Mouse (Mus musculus): ENCODE measurements at regions not wholly inside any gene's neighbourhood (a gene's known extent, or its start where the extent isn't known, plus 50 kb on each side); places are given as distances from the start of the nearest gene placed in this dataset.

DNA sequence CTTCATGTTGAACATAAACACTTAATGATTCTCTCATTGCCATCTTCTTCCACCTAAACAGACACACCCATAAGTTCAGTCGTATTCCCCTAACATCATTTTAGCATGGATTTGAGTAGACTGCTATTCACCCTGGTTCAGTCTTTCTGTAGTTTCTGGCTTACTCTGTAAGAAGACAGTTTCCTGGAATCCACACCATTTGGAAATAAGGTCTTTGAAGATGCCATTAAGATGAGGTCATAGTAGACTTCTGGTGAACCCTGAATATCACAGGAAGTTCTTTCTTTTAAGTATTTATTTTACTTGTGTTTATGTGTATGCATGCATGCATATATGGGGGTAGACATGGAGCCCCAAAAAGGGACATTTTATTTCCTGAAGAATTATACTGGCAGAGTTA, 187.7 kb downstream of the Rnf152 start:
- no peaks in the 10 kb centered on the region for H3K9me3 ChIP-seq
- H3K27me3 ChIP-seq (replicated peaks; ENCODE audit: low read depth, poor library complexity, severe bottlenecking): no peaks in the 10 kb centered on the region
- no peaks in the 10 kb centered on the region for H3K4me1 ChIP-seq
- no peaks in the 10 kb centered on the region for H3K36me3 ChIP-seq (replicated peaks)
- DNase-seq (ENCODE audit: low spot score): no peak
- no peak overlapping the region for H3K4me3 ChIP-seq
- H3K27ac ChIP-seq (replicated peaks): no peak overlapping the region
- 82% methylated on average over 1 of the region's 1 CpGs for WGBS

DNA sequence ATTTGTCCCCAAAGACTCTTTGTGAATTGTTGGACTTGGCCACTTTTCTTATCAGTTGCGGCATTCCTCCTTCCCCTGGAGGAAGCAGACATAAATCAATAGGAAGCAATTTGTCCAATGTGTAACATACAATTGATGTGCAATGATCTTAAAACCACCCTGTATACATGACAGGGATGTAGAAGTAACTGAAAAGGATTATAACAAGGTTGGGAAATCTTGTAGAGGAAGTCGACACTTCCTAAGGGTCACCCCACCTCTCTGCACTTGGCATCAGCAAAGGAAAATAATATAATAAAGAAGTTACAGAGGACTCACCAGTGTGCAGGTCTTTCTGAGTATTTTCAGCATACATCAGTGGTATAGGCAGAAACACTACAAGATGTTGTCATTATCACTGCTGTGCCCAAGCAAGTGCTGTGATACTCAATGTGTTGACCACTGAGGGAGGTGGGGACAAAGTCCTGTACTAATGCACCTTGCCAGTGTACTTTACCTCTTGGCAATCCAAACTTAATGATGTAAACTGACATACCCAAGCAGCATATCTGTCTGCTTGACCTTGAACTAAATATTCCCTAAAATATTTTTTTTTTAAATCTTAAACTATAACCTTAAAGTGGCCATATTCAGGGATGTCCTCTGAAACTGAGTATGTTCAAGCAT, 198.9 kb downstream of the Rnf152 start:
- Histone ChIP-seq H3K27ac (replicated peaks) (no peak overlapping the region), H3K27me3 (replicated peaks; ENCODE audit: low read depth, poor library complexity, severe bottlenecking) (no peaks in the 10 kb centered on the region), H3K4me3 (no peak overlapping the region), H3K4me1 (no peaks in the 10 kb centered on the region), H3K36me3 (replicated peaks) (no peaks in the 10 kb centered on the region), H3K9me3 (no peaks in the 10 kb centered on the region)
- WGBS: 86% methylated on average over 2 of the region's 2 CpGs
- no peak for DNase-seq (ENCODE audit: low spot score)

DNA sequence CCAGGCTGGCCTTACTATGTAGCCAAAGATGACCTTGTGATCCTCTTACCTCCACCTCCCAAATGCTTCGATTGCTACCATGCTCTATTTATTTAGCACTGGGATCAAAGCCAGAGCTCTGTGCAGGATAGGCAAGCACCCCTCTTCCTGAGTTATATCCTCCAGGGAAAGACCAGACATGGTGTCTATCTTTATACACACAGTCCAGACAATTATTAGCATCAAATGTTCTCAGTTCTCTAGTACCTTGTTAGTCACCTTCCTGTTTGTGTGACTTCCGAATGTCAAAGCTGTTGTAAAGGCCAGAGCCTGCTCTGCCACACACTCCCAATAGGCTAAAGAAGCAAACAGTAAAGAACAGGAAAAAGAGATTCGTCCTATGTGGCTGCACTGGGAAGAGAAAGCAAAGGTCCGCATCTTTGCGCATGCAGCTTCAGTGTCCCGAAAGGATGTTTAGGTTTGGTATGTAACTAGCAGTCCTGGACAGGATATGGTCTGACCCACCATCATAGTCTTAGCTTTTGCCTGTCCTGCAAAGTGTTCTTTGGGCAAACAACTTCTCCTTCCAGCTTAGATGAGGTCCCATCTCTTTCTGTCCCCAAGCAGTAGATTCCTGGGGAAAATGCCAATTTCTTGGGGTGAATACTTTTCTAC, 204.2 kb downstream of the Rnf152 start:
- no peak for DNase-seq (ENCODE audit: low spot score)
- Histone ChIP-seq H3K4me1 (no peaks in the 10 kb centered on the region), H3K36me3 (replicated peaks) (no peaks in the 10 kb centered on the region), H3K9me3 (no peaks in the 10 kb centered on the region), H3K27me3 (replicated peaks; ENCODE audit: low read depth, poor library complexity, severe bottlenecking) (no peaks in the 10 kb centered on the region), H3K4me3 (no peak overlapping the region), H3K27ac (replicated peaks) (no peak overlapping the region)
- WGBS: 89% methylated on average over 6 of the region's 6 CpGs

DNA sequence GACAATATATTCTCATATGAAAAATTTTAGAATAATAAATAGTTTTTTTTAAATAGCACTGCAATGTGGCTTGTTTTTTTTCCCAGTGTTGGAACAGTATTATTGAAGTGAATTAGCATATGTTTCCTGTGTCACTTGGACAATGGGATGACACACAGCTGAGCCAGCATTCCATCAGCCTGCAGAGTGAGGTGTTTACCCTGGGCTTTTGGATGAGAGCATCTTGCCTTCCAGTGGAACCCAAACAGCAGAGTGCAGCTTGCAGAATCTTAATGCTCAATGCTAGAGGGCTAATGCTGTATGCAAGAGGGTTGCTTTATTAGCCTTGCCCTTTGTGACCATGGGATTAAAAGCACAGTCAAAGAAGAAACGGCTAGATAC, 205.1 kb downstream of the Rnf152 start:
- Histone ChIP-seq H3K27me3 (replicated peaks; ENCODE audit: low read depth, poor library complexity, severe bottlenecking) (no peaks in the 10 kb centered on the region), H3K9me3 (no peaks in the 10 kb centered on the region), H3K4me1 (no peaks in the 10 kb centered on the region), H3K27ac (replicated peaks) (no peak overlapping the region), H3K36me3 (replicated peaks) (no peaks in the 10 kb centered on the region), H3K4me3 (no peak overlapping the region)
- DNase-seq (ENCODE audit: low spot score): no peak
- 65% methylated on average over 1 of the region's 1 CpGs for WGBS

DNA sequence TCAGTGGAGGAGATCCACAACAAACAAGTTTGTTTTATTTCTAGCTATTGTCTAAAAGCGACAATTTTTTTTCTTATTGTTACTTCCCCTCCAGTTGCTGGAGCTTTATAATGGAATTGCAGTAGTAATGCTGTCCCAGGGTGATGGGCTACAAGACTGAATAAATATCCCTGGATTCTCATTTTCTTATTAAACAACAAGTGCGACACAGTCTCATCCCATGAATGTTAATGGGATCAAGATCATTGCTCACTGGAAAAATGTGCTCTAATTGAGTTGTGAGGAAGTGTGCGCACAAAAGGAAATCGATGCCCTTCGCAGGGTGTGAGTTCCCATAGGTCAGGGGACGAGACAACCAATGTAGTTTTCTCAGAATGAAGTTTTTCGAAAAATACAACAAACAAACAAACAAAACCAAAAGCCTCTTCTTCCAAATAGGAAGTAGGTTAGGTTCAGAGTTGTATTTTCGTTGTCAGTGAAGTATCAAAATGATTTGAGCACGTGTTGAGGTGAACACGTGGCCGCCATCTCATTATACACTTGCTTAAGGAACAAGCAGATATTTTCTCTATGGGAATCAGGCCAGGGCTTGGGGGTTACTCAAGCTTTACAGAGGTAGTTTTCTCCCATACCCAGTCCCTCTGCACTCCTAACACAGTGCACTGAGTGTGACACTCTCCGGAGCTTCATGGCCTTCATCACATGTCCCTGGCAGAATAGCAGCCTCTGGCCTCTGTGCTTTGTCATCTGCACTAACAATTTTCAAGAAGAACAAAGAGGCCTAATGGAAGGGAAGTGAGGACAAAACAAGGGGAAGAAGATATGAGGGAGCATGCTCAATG, 205.7 kb downstream of the Rnf152 start:
- no peak overlapping the region for H3K4me3 ChIP-seq
- H3K36me3 ChIP-seq (replicated peaks): no peaks in the 10 kb centered on the region
- H3K27ac ChIP-seq (replicated peaks): no peak overlapping the region
- DNase-seq (ENCODE audit: low spot score): no peak
- no peaks in the 10 kb centered on the region for H3K27me3 ChIP-seq (replicated peaks; ENCODE audit: low read depth, poor library complexity, severe bottlenecking)
- no peaks in the 10 kb centered on the region for H3K4me1 ChIP-seq
- WGBS: 90% methylated on average over 12 of the region's 12 CpGs
- no peaks in the 10 kb centered on the region for H3K9me3 ChIP-seq

DNA sequence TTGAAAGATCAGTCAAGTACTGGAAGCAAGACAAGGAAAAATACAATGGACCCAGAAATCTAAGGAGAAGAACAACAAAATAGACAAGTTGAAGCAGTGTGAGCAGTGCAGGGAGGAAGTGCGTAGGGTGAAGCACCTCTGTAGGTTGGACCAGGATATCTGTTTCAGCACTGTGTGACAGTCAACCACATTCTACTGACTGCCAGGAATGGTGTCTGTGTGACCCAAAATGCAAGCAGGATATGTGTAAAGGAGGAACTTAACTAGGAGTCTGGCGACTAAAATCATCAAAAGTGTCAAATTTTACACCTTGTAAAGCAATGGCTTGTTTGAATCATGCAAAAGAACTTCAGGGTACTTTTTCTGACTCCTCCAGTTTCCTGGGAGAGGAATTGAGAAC, 207.7 kb downstream of the Rnf152 start:
- WGBS: 89% methylated on average over 2 of the region's 2 CpGs
- no peak for DNase-seq (ENCODE audit: low spot score)
- no peaks in the 10 kb centered on the region for H3K9me3 ChIP-seq
- H3K27ac ChIP-seq (replicated peaks): no peak overlapping the region
- no peaks in the 10 kb centered on the region for H3K4me1 ChIP-seq
- H3K36me3 ChIP-seq (replicated peaks): no peaks in the 10 kb centered on the region
- H3K4me3 ChIP-seq: no peak overlapping the region
- no peaks in the 10 kb centered on the region for H3K27me3 ChIP-seq (replicated peaks; ENCODE audit: low read depth, poor library complexity, severe bottlenecking)

DNA sequence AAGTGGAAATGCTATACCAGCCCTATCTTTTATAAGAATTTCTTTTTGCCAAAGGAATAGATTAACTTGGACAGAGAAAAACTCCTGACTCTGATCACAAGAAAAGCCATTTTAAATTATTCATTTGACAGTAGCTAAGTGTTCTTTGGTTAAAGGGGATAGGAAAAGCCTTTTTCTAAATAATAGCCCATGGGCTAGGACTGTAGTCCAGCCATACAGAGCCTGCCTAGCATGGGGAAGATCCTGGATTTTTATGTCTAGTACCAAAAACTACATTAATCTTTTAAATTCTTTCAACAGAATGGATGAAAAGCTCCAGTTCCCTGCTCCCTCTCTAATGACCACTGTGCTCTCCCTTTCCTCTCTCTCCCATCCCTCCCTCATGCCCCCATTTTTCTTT, 208.5 kb downstream of the Rnf152 start:
- no peak overlapping the region for H3K27ac ChIP-seq (replicated peaks)
- DNase-seq (ENCODE audit: low spot score): no peak

DNA sequence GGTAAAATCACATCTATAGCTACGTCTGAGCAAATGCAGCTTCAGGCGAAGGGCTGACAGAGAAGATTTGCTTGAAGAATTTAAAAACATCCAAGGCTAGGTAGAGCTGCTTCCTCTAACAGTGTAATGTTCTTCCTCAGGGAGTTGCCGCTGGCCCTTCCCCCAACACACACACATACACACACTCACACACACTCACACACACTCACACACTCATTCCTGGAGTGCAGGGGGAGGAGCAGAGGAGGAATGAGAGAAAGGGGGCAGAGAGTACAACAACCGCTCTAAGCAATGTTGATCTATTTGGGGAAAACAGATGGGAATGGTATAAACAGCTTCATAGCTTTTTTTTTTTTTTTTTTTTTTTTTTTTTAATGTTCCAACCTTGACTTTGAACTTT, 232.6 kb downstream of the Rnf152 start:
- 69% methylated on average over 4 of the region's 4 CpGs for WGBS
- no peak overlapping the region for H3K4me3 ChIP-seq
- no peaks in the 10 kb centered on the region for H3K36me3 ChIP-seq (replicated peaks)
- no peaks in the 10 kb centered on the region for H3K27me3 ChIP-seq (replicated peaks; ENCODE audit: low read depth, poor library complexity, severe bottlenecking)
- no peak for DNase-seq (ENCODE audit: low spot score)
- no peaks in the 10 kb centered on the region for H3K4me1 ChIP-seq
- H3K27ac ChIP-seq (replicated peaks): no peak overlapping the region
- H3K9me3 ChIP-seq: no peaks in the 10 kb centered on the region

More for the DNA sequence above, 208.5 kb downstream of the Rnf152 start:
- Histone ChIP-seq H3K9me3 (no peaks in the 10 kb centered on the region), H3K36me3 (replicated peaks) (no peaks in the 10 kb centered on the region), H3K4me3 (no peak overlapping the region), H3K4me1 (no peaks in the 10 kb centered on the region), H3K27me3 (replicated peaks; ENCODE audit: low read depth, poor library complexity, severe bottlenecking) (no peaks in the 10 kb centered on the region)

DNA sequence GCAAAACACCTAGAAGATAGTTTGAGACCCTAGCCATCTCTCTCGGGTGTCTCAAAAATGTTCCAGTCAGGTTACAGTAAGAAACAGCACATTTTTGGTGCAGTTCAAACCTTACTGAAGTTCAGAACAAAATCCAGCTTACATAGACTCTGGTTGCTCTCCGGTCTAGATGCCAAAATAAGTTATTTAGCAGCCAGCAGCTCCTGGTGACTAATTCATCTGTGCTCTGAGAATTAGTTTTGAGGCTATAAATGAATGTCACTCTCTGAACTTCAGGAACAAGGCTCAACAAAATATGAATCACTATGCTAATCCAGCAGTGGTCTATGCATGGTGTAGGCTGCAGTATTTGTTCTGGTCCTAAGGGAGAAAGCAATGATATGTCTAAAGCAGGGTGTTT, 238.6 kb downstream of the Rnf152 start:
- no peaks in the 10 kb centered on the region for H3K4me1 ChIP-seq
- no peak for DNase-seq (ENCODE audit: low spot score)
- no peak overlapping the region for H3K27ac ChIP-seq (replicated peaks)
- 89% methylated on average over 2 of the region's 2 CpGs for WGBS
- H3K9me3 ChIP-seq: no peaks in the 10 kb centered on the region
- H3K36me3 ChIP-seq (replicated peaks): no peaks in the 10 kb centered on the region
- no peak overlapping the region for H3K4me3 ChIP-seq
- H3K27me3 ChIP-seq (replicated peaks; ENCODE audit: low read depth, poor library complexity, severe bottlenecking): no peaks in the 10 kb centered on the region

DNA sequence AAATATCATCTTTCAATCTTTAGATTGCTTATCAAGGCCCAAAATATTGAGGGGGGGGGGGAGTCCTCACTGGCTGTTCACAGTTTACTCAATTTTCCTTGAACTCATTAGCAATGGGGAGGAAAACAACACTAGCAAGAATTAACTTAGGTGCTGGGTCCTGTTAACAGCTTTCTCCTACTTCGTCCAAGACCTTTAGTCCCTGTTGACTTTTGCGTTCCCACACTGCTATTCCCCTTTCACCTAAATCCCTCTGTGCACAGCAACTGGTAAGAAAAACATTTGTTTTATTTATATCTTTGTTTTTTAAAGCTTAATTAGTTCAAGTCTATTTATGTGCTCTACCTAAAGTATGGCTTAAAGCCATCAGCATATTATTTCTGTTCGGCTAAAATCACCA, 240.3 kb downstream of the Rnf152 start:
- no peaks in the 10 kb centered on the region for H3K9me3 ChIP-seq
- no peaks in the 10 kb centered on the region for H3K4me1 ChIP-seq
- H3K4me3 ChIP-seq: no peak overlapping the region
- DNase-seq (ENCODE audit: low spot score): no peak
- H3K27me3 ChIP-seq (replicated peaks; ENCODE audit: low read depth, poor library complexity, severe bottlenecking): no peaks in the 10 kb centered on the region
- 80% methylated on average over 3 of the region's 3 CpGs for WGBS
- no peak overlapping the region for H3K27ac ChIP-seq (replicated peaks)
- H3K36me3 ChIP-seq (replicated peaks): no peaks in the 10 kb centered on the region

DNA sequence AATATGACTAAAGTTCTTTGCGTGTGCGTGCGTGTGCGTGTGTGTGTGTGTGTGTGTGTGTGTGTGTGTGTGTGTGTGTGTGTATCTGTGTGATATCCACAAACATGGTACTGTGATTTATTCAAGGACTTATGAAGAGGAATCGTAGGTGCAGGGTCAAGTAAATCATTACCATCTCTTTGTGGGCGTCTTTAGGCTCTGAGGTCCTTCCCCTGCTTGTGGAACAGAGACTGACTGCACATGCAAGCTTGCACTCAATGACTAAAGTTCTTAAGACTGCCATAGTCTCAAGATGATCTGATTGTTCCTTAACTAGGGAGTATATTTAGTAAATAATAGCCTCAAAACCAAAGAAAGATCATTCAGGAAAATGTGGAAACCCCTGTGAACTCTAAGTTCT, 241.1 kb downstream of the Rnf152 start:
- no peaks in the 10 kb centered on the region for H3K9me3 ChIP-seq
- H3K36me3 ChIP-seq (replicated peaks): no peaks in the 10 kb centered on the region
- no peaks in the 10 kb centered on the region for H3K27me3 ChIP-seq (replicated peaks; ENCODE audit: low read depth, poor library complexity, severe bottlenecking)
- H3K4me1 ChIP-seq: no peaks in the 10 kb centered on the region
- no peak for DNase-seq (ENCODE audit: low spot score)
- WGBS: 90% methylated on average over 6 of the region's 6 CpGs
- no peak overlapping the region for H3K27ac ChIP-seq (replicated peaks)
- H3K4me3 ChIP-seq: no peak overlapping the region

DNA sequence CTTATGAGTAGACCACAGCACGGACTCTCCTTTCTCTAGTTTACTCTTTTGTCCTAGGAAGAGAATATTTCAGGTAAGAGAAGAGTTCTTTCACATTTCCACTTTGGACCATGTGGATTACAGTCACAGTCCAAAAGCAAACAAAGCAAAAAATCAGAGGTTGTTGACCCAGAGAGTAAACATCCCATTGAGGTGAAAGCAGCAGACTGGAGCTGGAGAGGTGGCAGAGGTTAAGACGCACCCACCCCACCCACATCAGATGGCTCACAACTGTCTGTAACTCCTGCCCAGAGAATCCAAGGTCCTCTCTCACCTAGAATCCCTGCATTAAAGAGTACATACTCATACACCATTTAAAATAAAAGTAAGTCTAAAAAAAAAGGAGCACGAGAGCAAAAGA, 241.7 kb downstream of the Rnf152 start:
- no peaks in the 10 kb centered on the region for H3K9me3 ChIP-seq
- H3K27me3 ChIP-seq (replicated peaks; ENCODE audit: low read depth, poor library complexity, severe bottlenecking): no peaks in the 10 kb centered on the region
- no peaks in the 10 kb centered on the region for H3K36me3 ChIP-seq (replicated peaks)
- H3K4me3 ChIP-seq: no peak overlapping the region
- no peaks in the 10 kb centered on the region for H3K4me1 ChIP-seq
- no peak overlapping the region for H3K27ac ChIP-seq (replicated peaks)
- DNase-seq (ENCODE audit: low spot score): no peak
- 91% methylated on average over 3 of the region's 3 CpGs for WGBS
